Mouse (Mus musculus) CD4-positive, CD25-positive, alpha-beta regulatory T cell, adult 2 months (primary cell): ENCODE data around the gene Runx3.

ENCODE experiments used
- DNase-seq: peaks from one replicate; pipeline ENCODE4 v3.0.0-alpha.2; 2012; ENCODE audit warnings: low read depth, low spot score

The Runx3 gene

DNA sequence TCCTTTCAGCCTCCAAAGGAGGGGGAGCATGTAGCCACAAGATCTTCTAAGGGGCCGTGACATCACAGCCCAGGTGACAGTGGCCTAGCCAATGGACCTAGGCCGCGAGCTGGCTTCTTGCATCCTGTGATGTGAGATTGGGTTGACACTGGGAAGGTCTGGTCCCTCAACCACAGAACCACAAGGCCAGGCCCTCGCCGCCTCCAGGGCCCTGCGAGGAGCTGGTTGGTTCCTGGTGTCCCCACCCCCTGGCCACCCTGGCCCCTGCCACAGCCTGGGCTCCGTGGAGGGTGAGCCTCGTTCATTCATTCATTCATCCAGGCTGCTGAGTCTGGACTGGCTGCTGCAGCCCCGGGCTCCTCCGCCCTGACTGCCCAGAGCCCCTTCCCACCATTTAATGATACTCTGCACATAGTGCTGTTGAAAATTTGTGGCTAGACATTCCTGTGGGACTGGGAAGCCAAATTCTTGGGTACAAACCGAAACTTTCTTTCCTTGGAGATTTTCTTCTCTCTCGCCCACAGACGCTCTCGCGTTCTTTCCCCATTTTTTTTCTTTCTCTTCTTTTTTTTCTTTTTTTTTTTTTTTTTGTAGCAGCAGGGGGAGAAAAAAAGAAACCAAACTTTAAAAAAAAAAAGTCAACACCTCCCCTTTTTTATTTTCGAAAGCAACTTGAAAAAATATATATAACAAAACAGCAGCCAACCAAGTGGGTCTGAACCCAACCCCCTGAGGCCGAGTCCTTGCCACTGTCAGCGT is at the start of gene Runx3:
Runx3 (plus strand) TSS at position 311 of the 759 bp plus-strand sequence.
- peak; percentile 92 for DNase-seq

DNA sequence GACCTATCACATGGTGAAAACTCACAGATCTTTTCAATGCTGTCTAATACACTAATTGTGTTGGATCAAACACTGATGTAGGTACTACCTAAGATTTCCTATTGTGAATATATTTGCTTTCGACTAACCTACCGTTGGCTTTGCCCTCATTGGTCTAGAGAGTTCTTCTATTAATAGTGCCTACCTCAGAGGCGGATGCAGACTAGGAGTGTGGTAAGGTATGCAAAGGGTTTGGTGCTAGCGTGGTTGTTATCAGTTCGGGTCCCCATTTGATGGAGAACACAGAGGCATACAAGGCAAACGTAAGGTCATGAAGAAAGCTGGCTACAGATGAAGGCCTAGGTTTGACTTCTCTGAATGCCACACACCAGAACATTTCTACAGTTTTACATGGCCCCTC is 47.8 kb upstream of the Runx3 start:
- peak; percentile 38 for DNase-seq

DNA sequence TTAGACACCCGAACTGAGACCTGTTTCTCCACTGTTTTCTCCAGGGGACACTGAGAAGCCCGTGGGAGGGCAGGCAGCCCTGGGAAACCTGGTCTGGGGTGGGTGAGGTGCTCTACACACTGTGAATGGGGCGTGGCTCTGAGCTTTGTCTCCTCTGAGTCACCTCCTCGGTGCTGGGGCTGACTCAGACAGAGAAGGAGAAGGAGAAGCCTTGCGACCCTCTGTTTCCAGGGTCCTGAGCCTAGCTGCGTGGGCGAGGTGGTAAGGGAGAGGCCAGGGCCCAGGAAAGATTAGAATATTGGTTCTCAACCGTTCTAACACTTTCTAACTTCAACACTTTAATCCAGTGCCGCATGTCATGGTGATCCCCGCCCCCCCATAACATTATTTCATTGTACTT is 46.9 kb upstream of the Runx3 start:
- peak; percentile 51 for DNase-seq

DNA sequence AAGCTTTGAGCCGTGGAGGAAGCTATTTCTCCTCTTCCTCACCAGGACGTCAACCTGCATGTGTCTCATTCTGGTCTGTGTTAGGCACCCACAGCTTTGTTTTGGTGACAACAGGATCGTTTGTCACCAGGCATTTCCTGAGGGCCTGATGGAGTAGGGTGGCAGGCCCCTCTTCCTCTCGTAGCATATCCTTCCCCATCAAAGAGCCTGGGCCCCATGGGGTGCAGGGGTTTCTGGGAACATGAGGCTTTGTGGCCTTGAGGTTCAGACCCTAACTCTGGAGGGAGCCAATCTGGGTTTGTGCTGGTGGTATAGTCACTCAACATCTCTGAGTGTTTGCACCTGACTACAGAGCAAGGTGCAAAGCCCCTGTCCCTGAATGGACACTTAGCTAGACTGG is 45.8 kb upstream of the Runx3 start:
- no peak for DNase-seq

DNA sequence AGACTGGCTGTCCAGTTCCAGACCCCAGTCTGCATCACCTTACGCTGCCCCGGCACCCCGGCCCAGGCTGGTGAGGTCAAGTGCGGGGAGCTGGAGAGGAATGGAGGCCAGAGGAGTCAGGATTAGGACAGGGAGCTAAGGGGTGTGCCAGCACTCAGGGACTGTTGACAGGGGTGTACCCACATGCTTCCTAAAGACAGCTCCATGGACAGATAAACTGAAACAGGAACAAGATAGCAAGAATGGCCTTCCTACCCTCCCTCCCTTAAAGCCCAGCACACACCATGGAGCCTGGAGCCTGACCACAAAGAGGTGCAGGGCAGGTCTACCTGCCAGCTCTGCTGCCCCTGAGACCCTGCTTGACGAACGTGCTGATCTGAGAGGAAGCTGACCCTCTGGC is 45.1 kb upstream of the Runx3 start:
- DNase-seq: no peak

DNA sequence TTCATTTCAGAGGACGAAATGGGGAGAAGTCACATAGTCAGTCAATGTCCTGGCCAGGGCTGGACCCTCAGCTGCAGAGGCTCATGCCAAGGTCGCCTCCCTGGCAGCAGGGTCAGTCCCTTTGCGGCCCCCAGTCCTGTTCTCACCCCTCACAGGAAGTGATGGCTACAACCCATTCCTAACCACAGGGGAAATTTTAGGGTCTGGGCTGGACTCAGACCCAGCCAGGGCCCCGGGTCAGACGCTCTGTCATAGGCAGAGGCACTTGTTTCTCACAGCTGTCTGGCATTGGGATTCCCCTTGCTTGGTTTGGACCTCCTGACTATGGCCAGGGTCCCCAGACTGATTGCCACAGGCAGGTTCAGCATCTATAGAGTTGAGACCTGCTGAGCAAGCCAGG is 43.8 kb upstream of the Runx3 start:
- DNase-seq: no peak

DNA sequence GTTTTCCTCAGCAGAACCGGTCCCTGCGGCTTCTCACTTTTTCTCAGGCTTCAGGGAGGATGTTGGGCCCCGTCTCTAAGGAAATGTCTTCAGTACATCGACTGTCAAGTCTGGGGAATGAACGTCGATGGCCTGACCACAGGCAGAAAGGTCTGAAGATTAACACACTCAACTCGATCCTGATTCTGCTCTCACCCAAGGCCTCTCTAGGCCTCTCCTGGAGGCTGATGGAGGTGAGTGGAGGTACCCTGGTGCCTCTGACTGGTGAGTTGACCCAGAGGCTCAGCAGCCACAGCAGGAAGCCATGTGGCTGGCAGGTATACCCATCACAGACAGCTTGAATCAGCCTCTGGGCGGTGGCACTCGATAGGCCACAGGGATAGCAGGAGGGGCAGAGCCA is 43.3 kb upstream of the Runx3 start:
- no peak for DNase-seq

DNA sequence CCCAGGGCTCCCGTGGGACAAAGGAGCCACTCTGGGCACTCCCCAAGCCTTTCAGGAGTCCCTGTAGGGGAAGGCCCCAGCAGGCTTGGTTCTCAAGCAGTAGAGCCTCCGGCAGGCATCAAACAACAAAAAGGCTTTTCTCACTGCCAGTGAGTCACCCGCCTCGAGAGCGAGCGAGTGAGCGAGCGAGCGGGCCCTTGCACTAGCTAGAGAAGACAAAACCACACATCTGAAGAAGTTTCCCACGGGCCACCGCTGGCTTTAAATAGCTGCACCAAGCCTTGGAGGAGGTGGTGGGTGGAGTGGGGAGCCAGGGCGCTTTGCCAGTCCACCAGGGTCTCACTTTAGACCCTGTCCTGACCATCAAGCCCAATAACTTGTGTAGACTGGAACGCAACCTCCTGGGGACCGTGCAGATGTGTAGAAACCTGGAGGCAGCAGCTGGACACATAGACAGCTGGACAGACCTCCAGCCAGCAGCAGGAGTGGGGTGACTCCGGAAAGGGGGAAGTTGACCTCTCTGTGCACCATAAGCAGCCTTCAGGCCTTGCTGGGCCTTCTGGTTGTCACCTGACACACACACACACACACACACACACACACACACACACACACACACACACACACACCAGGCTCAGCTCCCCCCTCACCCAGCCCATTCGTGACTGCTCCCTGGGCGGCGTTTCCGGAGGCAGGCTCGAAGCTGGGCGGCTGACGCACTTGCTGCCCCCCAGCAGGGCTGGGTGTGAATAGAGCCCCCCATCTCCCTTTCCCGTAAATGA is 40.4 kb upstream of the Runx3 start:
- peak; percentile 88 for DNase-seq

DNA sequence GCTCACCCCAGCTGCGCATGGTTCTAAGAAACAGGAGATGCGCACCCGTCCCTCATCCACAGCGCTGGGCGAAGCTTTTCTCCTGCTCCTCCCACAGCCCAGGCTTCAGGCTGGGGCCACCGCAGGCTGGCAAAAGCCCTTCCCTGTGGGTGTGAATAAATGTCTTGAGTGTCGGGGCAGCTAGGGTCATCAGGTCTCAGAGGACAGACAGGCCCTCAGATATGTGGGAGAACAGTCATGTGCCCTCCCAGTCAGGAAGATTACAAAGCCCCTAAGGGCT is 39.9 kb upstream of the Runx3 start:
- DNase-seq: no peak

DNA sequence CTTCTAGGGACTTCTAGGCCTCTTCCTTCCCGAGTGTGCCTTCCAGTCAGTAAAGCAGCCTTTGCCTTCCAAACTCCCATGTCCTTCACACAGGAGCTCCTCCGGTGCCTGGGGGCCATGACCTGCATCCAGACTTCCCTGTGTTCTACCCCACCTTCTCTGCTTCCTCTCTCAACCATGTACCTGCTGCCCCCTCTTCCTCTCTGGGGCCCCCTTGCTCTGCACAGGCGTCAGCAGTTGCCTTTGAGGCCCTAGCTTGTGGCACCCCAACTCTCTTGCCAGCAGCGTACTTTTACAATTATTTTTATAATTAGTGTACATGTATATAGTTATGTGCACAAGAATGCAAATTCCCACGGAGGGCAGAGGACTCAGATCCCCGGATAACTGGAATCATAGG is 37.4 kb upstream of the Runx3 start:
- no peak for DNase-seq

DNA sequence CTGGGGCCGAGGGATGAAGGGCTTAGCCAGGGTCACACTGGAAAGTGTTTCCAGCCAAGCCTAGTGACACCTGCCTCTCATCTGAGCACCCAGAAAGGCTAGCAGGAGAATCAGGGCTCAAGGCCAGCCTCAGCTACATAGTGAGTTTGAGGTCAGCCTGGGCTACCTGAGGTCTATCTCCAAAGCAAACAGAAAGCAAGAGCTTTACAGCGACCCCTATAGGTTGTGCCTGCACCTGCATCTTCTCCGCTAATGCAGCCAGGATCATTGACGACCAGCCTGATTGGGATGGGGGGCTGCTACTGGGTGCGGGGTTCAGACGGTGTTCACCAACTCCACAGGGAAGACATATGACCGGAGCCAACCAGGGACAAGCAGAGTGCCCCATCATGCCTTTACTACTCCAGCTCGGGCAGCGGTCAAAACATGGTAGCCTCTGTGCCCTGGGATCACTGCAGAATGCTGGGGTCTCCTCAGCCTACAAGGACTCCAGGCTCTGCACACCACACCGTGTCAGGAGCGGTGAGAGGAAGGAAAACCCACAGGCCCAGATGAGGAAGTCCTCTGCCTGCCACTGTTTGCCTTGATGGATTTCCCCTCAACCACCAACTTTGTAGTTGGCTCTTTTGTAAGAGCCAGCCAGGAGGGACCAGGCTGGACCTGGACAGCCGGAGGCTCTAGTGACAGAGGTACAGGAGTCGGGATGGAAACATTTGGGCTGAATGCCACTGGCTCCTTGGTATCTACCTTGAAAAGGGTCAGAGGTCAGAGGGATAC is 35.2 kb upstream of the Runx3 start:
- peak; percentile 56 for DNase-seq

DNA sequence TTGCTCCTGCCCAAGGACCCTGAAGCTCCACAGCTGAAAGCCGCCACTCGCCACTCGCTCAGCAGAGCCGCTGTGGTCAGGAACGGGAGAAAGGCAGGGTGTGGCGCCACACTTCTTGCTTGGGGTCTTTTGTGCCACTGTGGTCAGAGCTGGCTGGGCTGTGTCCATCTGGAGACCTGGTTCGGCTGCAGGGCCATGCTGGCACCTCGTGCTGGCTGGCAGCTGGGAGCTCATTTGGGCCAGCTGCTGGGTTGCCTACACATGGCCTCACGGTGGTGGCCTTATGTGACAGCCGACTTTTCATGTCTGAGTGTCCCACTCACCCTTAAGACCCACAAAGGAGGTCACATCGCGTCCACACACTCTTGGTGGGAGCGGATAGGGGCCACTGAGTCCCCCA is 29.8 kb upstream of the Runx3 start:
- no peak for DNase-seq

DNA sequence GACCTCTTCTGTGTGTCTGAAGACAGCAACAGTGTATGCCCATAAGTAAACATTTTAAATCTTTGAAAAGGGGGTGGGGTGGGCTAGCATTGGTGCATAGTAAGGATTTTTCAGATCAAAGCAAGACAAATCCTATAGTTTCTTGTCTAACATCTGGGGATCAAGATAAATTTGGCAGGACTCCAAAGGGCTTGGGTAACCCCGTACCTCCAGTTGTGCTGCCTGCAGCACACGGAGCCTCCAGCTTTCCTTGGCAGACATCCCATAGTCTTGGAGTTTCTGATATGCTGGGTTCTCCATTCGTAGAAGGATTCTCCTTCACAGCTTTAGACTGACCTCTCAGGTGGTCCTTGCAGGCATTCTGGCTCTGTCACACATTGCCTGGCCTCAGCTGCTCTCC is 27.6 kb upstream of the Runx3 start:
- no peak for DNase-seq

DNA sequence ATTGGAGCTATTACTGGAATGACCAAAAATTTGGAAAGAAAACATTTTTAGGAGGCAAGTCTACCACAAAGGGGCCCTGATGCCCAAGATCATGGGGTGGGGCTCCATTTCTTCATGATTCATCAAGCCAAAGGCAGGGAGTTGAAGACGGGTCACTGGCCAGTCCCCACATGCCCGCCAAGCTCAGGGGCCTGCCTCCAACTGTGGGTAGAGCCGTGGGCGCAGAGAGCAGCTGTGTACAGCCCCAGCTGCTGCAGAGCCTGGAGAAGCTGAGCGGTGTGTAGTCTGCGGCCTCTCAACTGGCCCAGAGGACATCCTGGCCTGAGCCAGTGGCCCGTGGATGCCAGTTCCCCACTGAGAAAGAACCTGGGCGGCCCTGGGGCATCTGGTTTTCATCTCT is 24.8 kb upstream of the Runx3 start:
- no peak for DNase-seq

DNA sequence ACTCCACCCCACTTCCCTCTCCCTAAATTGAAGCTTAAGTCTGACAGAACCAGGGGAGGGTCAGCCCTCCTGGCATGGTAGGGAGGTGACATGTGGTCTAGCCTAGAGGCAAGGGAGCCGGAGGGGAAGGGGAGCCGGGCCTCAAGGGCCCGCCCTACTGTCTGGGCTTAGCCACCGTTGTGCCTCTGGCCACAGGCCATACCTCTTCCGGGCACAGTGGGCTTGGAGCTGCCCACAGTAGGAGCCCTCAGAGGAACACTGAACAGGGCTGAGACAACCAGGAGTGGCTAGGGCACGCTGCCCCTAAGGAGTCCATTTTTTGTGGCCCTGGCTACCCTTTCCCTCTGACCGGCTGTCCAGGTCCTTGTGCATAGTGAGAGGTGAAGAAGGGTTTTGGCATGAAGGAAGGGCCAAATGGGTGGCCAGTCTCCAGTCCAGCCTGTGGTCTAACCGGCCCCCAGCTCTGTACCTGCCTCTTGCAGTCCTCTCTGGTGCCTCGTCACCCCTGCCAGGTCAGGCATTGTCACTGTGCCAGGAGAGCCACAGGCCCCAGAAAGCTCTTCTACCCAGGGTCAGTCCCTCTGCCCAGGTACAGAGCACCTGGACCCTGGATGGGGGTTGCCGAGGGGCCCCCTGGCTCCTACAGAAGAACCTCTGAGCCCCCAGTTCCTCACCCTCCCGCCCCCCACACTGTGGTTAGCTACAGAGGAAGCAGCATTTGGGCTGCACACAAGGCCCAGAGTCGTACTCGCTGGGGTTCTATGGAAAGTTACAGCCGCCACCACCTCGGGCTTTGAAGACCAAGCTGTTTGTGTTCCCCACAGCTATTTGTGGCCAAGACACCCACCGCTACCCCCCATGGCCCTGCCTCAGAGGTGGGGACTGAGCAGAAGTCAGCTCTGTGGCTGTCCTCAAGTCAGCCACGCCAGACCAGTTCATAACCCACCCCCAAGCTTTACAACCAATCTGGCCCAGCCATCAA is 22.3 kb upstream of the Runx3 start:
- DNase-seq: peak; percentile 49

DNA sequence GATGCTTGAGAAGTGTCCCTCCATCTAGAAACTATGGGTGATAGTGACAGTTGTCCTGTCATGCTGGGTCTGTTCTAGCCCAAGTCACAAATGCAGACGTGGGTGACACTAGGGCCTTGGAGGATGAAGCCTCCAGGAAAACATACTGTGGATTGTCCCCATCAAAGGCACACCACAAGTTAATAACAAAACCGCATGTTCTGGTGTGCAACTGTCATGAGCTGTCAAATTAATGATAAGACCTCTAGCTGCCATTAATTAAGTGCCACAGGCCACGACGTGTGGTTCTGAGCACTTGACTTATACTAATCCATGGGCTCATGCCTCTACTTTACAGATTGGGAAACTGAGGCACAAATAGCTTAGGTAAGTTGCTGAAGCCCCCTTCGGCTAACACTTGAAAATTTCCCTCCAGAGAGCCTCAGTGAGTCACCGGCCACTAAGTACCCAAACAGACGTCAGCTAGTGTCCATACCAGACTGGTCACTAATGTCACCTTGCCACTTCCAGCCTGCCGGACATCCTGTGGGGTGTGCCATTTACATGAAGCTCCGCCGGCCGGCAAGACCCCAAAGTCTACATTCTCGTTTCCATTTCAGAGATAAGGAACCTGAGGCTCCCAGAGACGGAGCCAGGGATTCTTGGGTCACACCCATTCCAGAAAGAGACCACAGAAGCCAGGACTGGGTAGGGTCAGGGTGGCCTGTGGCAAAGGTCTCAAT is 18.3 kb upstream of the Runx3 start:
- DNase-seq: no peak

DNA sequence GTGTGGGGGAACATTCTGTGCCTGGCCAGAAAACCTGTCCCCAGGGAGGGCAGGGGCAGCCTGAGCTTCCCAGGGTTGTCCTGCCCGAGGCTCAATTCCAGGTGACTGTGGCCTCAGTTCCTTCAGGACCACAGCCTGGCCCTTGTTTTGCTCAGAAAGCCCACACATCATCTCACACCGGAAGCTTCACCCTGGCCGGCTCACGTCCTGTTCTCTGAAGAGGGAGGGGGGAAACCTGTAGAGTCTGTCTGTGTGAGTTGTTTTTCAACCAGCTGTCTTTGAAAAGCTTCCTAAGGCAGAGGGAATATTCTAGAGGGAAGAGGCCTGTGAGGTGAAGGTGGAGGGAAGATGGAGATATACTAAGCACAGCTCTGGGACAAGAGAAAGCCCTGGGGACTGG is 17.7 kb upstream of the Runx3 start:
- peak; percentile 69 for DNase-seq

DNA sequence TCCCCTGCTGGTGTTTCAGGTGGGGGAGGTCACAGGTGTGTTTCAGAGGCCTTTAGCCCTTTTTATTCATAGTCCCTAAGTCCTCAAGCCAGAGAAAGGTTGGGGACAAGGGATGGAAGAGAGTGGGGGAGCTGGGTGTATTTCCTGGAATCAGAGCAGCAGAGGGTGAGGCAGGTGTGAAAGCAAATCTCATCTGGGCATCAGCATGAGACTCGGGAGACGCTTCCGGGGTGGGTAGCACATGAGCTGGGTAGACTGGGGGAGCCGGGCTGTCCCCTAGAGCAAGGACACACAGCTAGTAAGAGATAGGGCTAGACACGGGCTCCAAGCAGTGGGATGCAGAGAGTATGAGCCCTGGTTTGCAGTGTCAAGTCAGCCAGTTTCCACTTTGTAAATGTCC is 16.7 kb upstream of the Runx3 start:
- peak; percentile 60 for DNase-seq

DNA sequence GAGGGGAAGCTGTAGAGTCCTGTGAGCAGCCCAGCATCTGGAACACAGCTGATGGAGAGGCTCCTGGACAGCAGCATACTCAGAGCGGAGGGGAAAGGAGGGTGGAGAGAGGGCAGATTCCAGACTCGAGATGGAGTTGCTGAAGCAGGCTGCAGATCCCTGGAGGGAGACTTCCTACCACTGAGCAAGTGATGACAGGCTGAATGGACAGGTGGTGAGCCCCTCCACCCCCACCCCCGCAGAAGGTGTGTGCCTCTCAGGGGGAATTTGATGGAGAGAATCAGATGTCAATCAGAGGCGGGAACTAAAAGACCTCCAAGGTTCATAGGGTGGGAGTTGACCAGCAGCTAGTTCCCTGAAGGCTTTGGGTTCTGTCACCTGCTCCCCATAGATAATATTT is 13.5 kb upstream of the Runx3 start:
- no peak for DNase-seq

DNA sequence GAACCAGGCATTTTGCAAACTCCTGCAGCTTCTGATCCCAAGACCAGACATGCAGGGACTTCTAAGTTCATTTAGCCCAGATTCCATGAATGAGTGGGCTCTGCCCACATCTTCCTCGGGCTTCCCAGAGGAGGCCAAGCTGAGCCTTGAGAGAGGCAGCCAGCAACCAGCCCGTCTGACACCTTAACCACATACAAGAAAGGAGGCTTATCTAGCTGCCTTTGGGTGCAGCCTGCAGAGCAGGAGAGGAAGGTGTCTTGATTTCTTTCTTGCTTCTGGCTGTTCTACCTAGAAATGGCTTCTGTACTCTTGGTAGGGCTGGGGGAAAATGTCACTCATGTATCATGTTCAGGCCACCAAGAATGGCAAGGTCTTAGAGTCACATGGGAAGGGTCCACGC is 11.8 kb upstream of the Runx3 start:
- DNase-seq: peak; percentile 48

DNA sequence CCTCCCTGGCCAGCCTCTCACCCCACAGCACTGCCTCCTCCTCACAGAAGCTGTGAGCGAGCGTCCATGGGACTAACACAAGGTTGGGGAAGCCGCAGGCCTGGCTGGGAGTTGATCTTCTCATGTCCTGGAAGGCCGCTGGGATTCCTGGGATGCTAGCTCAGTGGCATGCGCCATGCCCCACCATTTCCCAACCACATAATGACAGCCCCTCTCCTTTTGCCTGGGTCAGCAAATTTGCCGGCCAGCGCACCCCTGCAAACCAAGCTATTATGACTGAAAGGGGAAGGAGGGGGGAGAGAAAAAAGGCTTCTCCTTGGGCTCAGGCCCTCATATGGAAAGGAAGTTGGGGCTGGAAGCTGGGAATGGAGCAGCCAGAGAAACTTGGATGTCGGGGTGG is 6.8 kb upstream of the Runx3 start:
- DNase-seq: no peak
